Mouse (Mus musculus) G1E-ER4 (cell line): ENCODE data around the gene Gmppb. TPM values are rescaled to one million over a fixed set of nuclear protein-coding genes. Genes with fewer than 3 reads are reported as not detected.

ENCODE experiments used
- GATA1 ChIP-seq: IDR thresholded peaks from one replicate; pipeline ENCODE4 v1.8.0; 2012; ENCODE audit warnings: low read length, inconsistent platforms
- polyA plus RNA-seq: library from polyadenylated mRNA; stranded (reverse); fragments of >175 nt; gene quantifications from 2 replicates; pipeline ENCODE4 v1.2.3, GENCODE M21; 2012

Gene Gmppb
- polyA plus RNA-seq, 1 experiment: 7.7 TPM

DNA sequence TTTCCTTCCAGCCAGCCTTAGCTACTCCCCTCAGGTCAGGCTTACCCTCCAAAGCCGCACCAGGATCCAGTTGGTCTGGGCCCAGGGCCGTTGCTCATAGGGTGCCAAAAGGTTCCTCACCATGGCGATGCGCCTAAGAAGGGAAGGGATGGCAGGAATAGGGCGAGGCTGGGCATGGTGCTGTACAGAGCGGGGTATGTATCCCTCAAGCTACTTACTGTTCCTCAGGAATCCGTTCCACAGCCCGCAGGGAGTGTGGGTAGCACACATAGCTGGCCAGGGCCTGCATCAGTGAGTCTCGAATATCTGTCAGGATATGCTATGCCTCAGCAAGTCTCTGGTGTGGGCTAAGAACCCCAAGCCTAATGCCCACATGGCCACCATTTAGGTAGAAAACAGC is 9.2 kb downstream of the Gmppb start:
- no peak for TF ChIP-seq GATA1

DNA sequence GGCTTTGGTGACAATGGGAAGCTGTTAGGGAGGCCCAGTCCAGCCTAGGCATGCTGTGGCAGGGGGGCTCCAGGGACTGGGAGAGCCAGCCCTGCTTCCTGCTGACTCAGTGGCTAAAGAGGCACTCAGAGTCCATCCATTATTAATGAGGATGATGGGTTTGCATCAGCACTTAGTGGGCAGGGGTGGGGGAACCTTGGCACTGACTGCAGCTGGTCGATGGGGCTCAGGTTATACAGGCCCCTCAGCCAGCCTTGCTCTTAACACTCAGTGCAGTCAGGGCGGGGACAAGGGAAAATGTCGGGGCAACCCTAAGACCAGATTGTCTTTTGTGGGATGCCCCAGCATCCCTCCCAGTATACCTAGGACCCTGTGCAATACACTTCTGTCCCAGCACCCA is 13.1 kb downstream of the Gmppb start:
- TF ChIP-seq GATA1: no peak

DNA sequence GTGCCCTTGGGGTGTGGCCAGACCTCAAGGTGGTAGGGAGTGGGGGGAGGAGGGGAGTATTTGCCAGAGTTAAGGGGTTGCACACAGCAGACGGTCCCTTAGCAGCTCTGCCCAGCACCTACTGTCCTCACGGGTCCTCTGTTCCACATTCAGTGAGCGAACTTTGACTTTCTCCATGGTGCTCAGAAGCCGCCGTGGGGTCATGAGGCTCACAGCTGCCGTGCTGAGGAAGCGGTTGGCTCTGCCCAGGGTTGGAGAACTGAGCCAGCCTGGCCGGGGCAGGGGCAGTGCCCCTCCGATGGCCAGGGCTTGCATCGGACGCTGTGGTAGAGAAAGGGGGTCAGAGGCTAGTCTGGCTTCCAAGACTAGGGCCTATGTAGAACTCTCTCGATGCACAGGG is 14.3 kb downstream of the Gmppb start:
- TF ChIP-seq GATA1: no peak

DNA sequence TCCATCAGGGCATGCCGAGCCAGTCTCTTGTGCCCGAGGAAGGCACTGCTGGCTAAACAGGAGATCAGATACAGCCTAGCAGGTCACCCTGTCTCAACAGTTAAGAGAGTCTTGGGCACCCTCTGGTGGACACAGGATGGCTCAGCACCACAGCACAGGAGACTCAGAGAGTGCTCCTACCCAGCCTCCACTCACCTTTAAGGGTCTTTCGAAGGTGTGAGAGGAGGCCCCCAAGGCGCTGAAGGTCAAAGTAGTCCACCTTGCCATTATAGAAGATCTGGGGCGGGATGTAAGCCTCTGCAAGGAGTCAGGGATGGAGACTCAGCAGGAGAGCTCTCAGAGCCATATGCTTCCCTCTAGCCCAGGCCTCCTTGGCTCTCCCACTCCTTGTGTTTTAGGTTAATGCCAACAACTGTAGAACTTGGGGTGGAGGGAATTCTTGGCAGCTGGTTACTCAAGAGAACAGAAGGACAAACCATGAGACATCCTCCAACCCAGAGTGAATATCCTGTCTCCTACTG is 16.5 kb downstream of the Gmppb start:
- TF ChIP-seq GATA1: no peak

DNA sequence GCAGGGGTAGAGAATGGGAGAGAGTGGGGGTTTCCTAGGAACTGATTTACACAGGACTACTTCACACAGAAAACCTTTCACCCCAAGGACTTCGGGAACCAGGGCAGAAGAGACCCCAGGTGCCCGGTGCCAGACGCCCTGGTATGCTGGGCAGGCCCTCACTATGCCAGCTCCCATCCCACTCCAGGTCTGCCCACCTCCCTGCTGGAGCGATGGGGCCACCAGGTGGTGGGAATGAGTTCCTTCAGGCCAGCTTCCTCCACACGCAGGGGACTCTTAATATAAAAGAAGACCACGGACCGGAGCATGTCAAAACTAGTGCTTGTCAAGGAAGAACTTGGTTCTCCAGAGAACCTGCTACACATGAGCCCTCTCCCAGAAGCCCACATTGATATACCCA is 18.2 kb downstream of the Gmppb start:
- no peak for TF ChIP-seq GATA1

DNA sequence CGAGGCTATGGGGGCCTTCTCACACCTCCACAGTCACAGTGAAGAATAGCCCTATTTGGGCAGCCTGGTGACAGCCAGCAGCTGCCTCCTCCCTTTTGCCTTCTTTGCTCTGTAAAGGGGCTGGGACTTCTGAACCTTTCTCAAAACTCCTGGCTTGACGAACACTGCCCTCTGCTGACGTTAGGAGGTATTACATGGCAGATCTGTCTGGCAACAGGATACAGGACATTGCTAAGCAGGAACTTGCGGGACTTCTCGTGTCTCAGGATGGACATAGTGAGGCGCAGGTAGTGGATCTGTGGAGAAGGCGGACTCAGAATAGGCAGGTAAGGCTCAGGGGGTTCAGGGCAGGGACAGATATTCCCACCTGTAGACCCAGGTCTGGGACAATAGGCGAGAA is 18.9 kb downstream of the Gmppb start:
- TF ChIP-seq GATA1: no peak

DNA sequence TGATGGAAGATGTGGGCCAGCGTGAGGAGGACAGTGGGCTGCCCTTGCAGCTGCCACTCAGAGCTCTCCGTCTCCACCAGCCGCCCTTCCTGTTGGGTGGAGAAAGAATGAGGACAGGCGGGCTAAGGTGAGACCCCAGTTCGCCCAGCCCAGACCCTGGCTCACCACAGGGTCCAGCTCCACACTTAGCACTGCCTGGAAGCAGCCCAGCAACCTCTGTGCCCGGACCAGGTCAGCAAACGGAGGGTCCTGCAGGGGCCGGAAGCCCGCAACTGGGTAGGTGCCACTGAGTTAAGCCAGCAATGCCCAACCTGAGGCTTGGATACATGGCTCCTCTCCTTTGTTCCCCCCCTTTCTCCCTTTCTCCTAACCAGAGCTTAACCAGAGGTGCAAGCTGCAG is 20.0 kb downstream of the Gmppb start:
- no peak for TF ChIP-seq GATA1

DNA sequence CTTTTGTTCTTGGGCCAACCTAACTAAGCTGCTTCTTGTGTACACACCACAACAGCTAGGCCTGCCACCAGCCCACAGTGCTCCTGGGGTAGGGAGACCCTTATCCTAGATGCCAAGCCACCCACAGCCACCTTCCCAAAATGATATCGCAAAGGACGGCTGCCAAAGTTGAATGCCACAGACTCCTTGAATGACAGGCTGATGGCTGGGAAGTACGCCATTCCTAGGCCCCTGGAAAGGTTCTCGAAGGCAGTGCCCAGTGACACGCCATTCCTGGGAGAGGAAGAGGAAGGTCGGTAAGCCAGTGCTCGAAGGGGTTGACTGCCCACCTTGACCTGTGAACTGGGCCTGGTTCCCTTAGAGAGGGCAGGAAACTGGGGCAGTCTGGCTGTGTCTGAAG is 20.5 kb downstream of the Gmppb start:
- TF ChIP-seq GATA1: no peak

DNA sequence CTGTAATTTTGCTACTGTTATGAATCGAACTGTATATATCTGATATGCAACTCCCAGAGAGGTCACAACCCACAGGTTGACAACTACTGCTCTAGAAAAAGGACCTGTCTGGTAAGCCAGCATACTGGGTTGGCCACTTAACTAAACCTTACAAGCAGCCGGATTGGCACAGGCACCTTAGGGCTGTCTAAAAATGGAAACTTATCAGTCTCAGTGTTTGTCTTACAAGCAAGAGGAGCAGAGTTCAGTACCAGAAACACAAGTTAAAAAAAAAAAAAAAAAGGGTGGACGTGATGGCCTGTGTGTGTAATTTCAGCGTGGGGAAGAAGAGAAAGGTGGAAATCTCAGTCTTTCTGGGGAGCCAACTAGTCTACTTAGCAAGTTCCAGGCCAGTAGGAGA is 22.8 kb downstream of the Gmppb start:
- TF ChIP-seq GATA1: no peak

DNA sequence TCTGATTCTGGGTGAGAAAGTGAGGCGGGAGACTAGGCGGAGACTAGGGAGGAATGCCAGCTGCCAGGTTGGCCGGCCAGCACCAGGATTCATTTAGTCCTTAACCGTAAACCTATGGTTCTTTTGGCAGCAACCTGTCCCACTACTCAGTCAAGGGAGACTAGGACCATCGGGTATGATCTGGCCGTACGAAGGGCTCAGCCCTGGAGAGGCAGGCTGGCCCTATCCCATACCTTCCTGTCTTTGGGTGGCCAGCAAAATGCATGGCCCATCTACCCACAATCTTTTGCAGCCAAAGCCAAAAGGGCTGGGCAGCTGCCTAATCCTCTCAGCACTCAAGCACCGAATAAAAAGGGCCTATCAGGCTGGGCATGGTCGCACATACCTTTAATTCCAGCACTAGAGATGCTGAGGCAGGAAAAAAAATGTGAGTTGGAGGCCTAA is 23.5 kb downstream of the Gmppb start:
- TF ChIP-seq GATA1: no peak

DNA sequence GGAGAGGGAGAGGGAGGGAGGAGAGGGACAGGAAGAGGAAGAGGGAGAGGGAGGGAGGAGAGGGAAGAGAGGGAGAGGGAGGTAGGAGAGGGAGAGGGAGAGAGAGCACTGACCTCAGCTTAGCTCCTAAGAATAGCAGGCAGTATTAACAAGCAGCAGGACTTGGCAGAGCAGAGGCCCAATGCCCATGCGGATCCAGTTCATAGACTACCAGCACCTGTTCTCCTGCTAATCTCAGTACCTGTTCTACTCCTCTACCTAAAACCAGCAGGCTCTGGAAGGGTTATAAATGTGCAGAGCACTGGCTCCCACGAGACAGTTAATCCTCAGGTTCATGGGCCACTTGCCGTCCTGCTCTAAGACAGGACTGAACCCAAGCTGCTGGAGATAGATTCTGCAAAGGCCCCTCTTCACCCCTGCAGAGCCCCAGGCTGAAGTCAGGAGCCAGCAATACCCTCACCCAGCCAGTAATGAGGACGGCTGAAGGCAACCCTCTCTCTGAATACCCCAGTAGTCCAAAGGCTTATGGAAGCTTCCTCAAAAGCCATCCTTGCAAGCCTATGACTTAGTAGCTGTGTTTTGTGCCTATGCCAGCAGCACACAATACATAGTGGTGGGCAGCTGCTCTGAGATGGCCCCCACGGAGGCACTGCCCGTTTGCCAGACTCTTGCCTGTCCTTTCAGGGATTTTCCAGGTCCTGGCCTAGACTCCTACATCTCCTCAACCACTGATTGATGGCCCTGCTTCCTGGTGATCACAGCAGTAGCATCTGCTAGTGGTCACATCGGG is 24.3 kb downstream of the Gmppb start:
- no peak for TF ChIP-seq GATA1

DNA sequence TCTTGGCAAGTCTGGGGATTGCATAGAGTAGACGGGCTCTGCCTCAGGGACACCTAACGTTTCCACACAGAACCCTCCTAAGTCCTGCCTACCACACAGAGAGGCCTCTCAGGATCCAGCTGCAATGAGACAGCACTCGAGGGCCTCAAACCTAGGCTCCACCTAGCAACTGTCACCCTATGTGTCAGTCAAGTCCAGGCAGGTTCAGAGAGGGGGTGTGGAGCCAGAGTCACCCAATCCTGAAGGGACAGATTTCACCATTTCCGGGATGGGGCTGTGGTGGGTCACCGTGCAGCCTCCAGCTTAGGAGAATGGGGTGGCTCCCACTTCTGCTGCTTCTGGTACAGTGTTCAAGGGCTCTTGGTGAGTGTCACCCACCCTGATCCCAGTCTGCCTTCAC is 31.1 kb downstream of the Gmppb start, which contains the start of gene Mst1:
TSS of gene Mst1 (plus strand) at position 269 of the 400 bp plus-strand sequence.
- no peak for TF ChIP-seq GATA1

DNA sequence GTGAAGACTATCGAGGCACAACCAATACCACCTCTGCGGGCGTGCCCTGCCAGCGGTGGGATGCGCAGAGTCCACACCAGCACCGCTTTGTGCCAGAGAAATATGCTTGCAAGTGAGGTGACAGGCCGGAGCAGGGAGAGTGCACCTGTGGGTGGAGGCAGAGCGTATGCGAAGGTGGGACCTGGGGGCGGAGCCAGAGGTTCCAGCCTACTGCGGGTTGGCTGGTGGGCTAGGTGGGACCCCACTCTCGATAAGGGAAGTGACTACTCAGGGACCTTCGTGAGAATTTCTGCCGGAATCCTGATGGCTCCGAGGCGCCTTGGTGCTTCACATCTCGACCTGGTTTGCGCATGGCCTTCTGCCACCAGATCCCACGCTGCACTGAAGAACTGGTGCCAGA is 33.5 kb downstream of the Gmppb start:
- no peak for TF ChIP-seq GATA1

DNA sequence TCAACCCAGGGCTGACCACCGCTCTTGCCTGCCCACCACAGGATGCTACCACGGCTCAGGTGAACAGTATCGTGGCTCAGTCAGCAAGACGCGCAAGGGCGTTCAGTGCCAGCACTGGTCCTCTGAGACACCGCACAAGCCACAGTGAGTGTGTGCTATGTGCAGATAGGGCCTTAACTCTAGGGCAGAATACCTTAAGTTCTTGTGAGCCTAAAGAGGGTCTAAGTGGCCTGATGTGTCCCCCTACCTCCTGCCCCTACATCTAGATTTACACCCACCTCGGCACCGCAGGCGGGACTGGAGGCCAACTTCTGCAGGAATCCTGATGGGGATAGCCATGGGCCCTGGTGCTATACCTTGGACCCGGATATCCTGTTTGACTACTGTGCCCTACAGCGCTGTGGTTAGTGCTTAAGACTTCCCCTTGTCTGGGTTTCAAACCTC is 34.0 kb downstream of the Gmppb start, which contains the start of gene Rnf123:
TSS of gene Rnf123 (minus strand) at position 359 of the 444 bp plus-strand sequence.
- no peak for TF ChIP-seq GATA1

DNA sequence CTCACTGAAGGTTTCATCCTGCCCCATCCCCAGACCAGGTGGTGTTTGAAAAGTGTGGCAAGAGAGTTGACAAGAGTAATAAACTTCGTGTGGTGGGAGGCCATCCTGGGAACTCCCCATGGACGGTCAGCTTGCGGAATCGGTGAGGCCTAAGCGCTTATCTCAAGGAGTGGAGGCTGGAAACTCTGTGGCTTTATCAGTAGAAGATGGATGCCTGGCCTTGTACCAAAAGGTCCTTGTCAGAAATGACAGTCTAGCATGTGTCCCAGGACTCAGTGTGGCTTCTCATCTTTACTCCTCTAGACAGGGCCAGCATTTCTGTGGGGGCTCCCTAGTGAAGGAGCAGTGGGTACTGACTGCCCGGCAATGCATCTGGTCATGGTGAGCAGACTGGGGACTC is 34.5 kb downstream of the Gmppb start:
- no peak for TF ChIP-seq GATA1

DNA sequence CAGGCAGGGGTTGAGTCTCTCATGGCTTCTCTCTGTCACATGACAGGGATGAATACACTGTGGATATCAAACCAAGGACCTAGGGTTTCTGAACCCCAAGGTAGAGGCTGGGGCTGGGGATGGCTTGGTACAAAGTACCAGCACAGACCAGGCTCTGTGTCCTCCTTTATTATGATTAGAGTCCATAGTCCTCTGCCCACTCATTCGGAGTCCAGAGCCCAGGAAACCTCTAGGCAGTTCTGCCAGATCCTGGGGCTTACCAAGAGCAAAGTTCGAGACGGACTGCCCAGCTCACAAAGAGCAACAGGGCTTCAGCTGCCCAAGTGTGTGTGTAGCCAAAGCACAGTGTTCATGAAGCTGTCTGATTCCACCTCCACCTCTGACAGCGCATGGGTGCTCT is 36.2 kb downstream of the Gmppb start:
- TF ChIP-seq GATA1: no peak

DNA sequence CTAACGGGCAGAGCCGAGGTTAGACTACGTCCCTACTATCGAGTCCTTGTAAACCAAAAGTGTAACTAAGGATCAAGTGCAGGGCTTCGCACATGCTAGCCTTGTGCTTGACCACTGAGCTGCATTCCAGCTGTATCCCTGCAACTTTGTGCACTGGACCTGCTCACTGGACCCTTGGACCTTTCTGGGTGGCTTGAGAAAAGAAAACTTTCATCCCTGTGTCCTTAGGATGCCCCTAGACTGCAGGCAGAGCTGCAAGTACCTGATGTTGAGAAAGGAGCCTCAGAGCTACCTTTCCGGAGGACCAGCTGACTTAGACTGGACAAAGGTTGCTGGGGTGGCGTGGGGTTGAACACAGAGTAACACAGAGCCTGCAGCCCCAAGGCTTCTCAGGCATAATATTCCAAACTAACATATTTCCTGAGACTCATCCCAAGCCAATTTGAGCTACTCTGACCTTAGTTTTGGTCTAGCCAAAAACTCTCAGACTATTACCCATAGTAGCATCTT is 41.6 kb downstream of the Gmppb start:
- no peak for TF ChIP-seq GATA1
